ENCODE assay signal across 13 mouse cellular contexts in genomic region chr1:187611925-187612324, GRCm38 (mm10). TPM values are rescaled to one million over a fixed set of nuclear protein-coding genes. Genes with fewer than 3 reads are reported as not detected.
"Had no signal": no experiment of that assay in that cellular context is flagged by ENCODE, and none has a peak within 500 bp of the region (broad histone marks: within the 10 kb centered on the region; RNA-seq: fewer than 3 reads in every experiment).

No protein-coding gene starts in this region.

- H3K36me3 ChIP-seq: limb, embryonic 15.5 days; liver, embryonic 12.5 days; lung, embryonic 15.5 days; midbrain, embryonic 13.5 days; neural tube, embryonic 15.5 days had no signal

- H3K4me3 ChIP-seq: left cerebral cortex, adult 2 months; limb, embryonic 15.5 days; liver, embryonic 12.5 days; lung, embryonic 15.5 days; midbrain, embryonic 13.5 days; myocyte; neural tube, embryonic 15.5 days had no signal

- H3K4me2 ChIP-seq: limb, embryonic 15.5 days; liver, embryonic 12.5 days; lung, embryonic 15.5 days; midbrain, embryonic 13.5 days; neural tube, embryonic 15.5 days had no signal

- H3K9me3 ChIP-seq: limb, embryonic 15.5 days; liver, embryonic 12.5 days; lung, embryonic 15.5 days; midbrain, embryonic 13.5 days; neural tube, embryonic 15.5 days had no signal

- DNase-seq: lung, postnatal 14 days; right cerebral cortex, adult 18-20 months; right cerebral cortex, postnatal 25 days; thymus, postnatal 36 days had no signal

- H3K9ac ChIP-seq: limb, embryonic 15.5 days; liver, embryonic 12.5 days; lung, embryonic 15.5 days; midbrain, embryonic 13.5 days; neural tube, embryonic 15.5 days had no signal

- H3K27ac ChIP-seq: left cerebral cortex, adult 2 months; limb, embryonic 15.5 days; liver, embryonic 12.5 days; lung, embryonic 15.5 days; midbrain, embryonic 13.5 days; neural tube, embryonic 15.5 days had no signal

- ATAC-seq: intestine, postnatal 0 days; liver, embryonic 12.5 days; midbrain, embryonic 13.5 days had no signal

- H3K4me1 ChIP-seq: liver, embryonic 12.5 days had no signal

RNA-seq across cellular contexts. Expression of gene Esrrg, which starts 3.3 kb away (rescaled TPM):
- total RNA-seq: megakaryocyte-erythroid progenitor cell, adult 5-6 weeks had no signal
